Mouse (Mus musculus) myocyte (in vitro differentiated cells): ENCODE measurements at regions not wholly inside any gene's neighbourhood (a gene's known extent, or its start where the extent isn't known, plus 50 kb on each side); places are given as distances from the start of the nearest gene placed in this dataset.

Source experiments
- H3K27me3 ChIP-seq: one replicate; pipeline ENCODE4 v1.6.1; 2011; ENCODE audit not compliant: control insufficient read depth, insufficient read depth, insufficient read length
- H3K36me3 ChIP-seq: one replicate; pipeline ENCODE4 v1.6.1; 2011; ENCODE audit not compliant: control insufficient read depth, insufficient read depth
- H3K4me2 ChIP-seq: one replicate; pipeline ENCODE4 v1.6.1; 2011; ENCODE audit warnings: low read depth, control low read depth
- H3K4me3 ChIP-seq: one replicate; pipeline ENCODE4 v1.5.1; 2011; ENCODE audit warnings: mild to moderate bottlenecking, control low read depth, moderate library complexity
- H3K79me2 ChIP-seq: one replicate; pipeline ENCODE4 v1.6.1; 2011; ENCODE audit not compliant: control insufficient read depth, insufficient read depth
- H3ac ChIP-seq: one replicate; pipeline ENCODE4 v1.6.1; 2011; ENCODE audit not compliant: control insufficient read depth, insufficient read length
- CEBPB ChIP-seq: IDR thresholded peaks from 2 replicates; pipeline ENCODE4 v1.6.1; 2011; ENCODE audit warnings: mild to moderate bottlenecking, moderate library complexity; ENCODE audit not compliant: poor library complexity, insufficient read depth, severe bottlenecking
- E2F4 ChIP-seq: IDR thresholded peaks from one replicate; pipeline ENCODE4 v1.6.1; 2011; ENCODE audit warnings: mild to moderate bottlenecking, control low read depth, moderate library complexity; ENCODE audit not compliant: insufficient read depth
- MAX ChIP-seq: IDR thresholded peaks from one replicate; pipeline ENCODE4 v1.6.1; 2011; ENCODE audit warnings: low read depth, mild to moderate bottlenecking, control low read depth
- MYOD1 ChIP-seq, 3 experiments: IDR thresholded peaks; one replicate each; pipeline ENCODE4 v1.6.1; 2011; ENCODE audit warnings: control low read depth in 2 of 3, low read depth in 2 of 3, mild to moderate bottlenecking in 2 of 3, moderate library complexity in 1 of 3; ENCODE audit not compliant: insufficient read length in 2 of 3, control insufficient read depth in 1 of 3
- MYOG ChIP-seq, 3 experiments: IDR thresholded peaks; one replicate each; pipeline ENCODE4 v1.6.1; 2011; ENCODE audit warnings: control low read depth in 2 of 3, low read depth in 2 of 3, mild to moderate bottlenecking in 2 of 3; ENCODE audit not compliant: insufficient read length in 2 of 3, control insufficient read depth in 1 of 3, insufficient read depth in 1 of 3
- POLR2A ChIP-seq: IDR thresholded peaks from one replicate; pipeline ENCODE4 v1.6.1; 2011; ENCODE audit warnings: low read depth, mild to moderate bottlenecking, control low read depth, moderate library complexity; ENCODE audit not compliant: insufficient read length
- POLR2AphosphoS2 ChIP-seq: IDR thresholded peaks from one replicate; pipeline ENCODE4 v1.6.1; 2011; ENCODE audit warnings: low read depth, control low read depth; ENCODE audit not compliant: insufficient read length
- REST ChIP-seq: IDR thresholded peaks from one replicate; pipeline ENCODE4 v1.6.1; 2011; ENCODE audit warnings: mild to moderate bottlenecking, control low read depth, moderate library complexity; ENCODE audit not compliant: insufficient read depth, insufficient read length
- SRF ChIP-seq: IDR thresholded peaks from one replicate; pipeline ENCODE4 v1.6.1; 2011; ENCODE audit warnings: low read depth; ENCODE audit not compliant: control insufficient read depth, insufficient read length
- TCF12 ChIP-seq: IDR thresholded peaks from one replicate; pipeline ENCODE4 v1.6.1; 2011; ENCODE audit warnings: mild to moderate bottlenecking, control low read depth; ENCODE audit not compliant: poor library complexity, insufficient read depth, severe bottlenecking
- TCF3 ChIP-seq: IDR thresholded peaks from one replicate; pipeline ENCODE4 v1.6.1; 2011; ENCODE audit warnings: low read depth, control low read depth; ENCODE audit not compliant: insufficient read length
- USF1 ChIP-seq: IDR thresholded peaks from one replicate; pipeline ENCODE4 v1.6.1; 2011; ENCODE audit warnings: low read depth, mild to moderate bottlenecking, control low read depth, moderate library complexity

DNA sequence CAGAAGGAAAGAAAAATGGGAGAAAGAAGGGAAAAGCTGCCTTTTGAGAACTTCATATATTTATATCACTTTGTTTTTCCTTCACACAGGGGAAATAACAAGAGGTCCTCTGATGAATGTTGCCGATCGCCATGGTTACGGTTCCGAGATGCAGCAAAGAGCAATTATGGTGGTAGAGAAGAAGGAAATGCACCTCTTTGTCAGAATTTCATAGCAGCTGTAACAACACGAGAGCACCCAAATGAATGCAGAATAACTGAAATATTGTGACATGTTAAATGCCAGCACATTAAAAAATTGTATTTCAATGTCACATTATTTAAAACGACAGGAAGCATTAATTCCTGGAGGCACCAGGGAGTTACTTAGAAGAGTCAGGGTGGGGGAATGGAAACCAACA, 279.4 kb downstream of the Mctp2 start:
- no peaks in the 10 kb centered on the region for H3K36me3 ChIP-seq
- H3K27me3 ChIP-seq: no peaks in the 10 kb centered on the region
- no peak overlapping the region for H3ac ChIP-seq
- H3K4me2 ChIP-seq: no peak overlapping the region
- H3K79me2 ChIP-seq: no peaks in the 10 kb centered on the region
- H3K4me3 ChIP-seq: no peak overlapping the region
- no peak for TF ChIP-seq MAX
- no peak for TF ChIP-seq MYOG (IDR thresholded peaks at IDR 0.05; ENCODE audit: control insufficient read depth in 1 of 3, insufficient read depth in 1 of 3, insufficient read length in 2 of 3, low read depth in 2 of 3)
- TF ChIP-seq E2F4: no peak
- no peak for TF ChIP-seq POLR2AphosphoS2
- TF ChIP-seq TCF12: no peak
- TF ChIP-seq POLR2A: no peak
- TF ChIP-seq USF1: no peak
- TF ChIP-seq REST: no peak
- no peak for TF ChIP-seq MYOD1 (IDR thresholded peaks at IDR 0.05; ENCODE audit: control insufficient read depth in 1 of 3, insufficient read length in 2 of 3, low read depth in 2 of 3)
- no peak for TF ChIP-seq SRF
- no peak for TF ChIP-seq CEBPB
- no peak for TF ChIP-seq TCF3

DNA sequence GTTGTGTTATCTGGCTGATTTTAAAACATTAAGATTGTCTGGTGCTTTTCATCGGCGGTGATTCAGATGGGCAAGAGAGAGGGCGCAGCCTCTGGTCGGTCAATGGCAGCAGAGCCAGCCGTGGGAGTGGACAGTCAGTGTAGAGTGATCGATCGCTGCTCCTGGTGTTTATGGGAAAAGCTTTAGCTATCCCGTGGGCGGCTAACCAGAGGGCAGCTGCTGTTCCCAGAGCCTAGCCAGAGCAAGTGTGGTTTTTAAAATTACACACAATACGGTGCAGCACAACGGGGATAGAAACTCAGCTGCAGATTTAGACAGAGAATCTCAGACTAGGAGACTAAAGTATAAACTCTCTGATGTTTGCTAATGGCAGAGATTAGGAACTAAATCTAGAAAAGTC, 297.3 kb downstream of the Mctp2 start:
- H3K27me3 ChIP-seq: no peaks in the 10 kb centered on the region
- no peaks in the 10 kb centered on the region for H3K79me2 ChIP-seq
- H3K4me3 ChIP-seq: no peak overlapping the region
- H3K4me2 ChIP-seq: peak overlapping the region; percentile 39
- no peaks in the 10 kb centered on the region for H3K36me3 ChIP-seq
- TF ChIP-seq MYOG (IDR thresholded peaks at IDR 0.05; ENCODE audit: control insufficient read depth in 1 of 3, insufficient read depth in 1 of 3, insufficient read length in 2 of 3, low read depth in 2 of 3) (peak in 1 of 3 experiments; percentile 54), MYOD1 (IDR thresholded peaks at IDR 0.05; ENCODE audit: control insufficient read depth in 1 of 3, insufficient read length in 2 of 3, low read depth in 2 of 3) (peak in 2 of 3 experiments; percentile 79 to 81), CEBPB (no peak), USF1 (no peak)
- H3ac ChIP-seq: no peak overlapping the region

DNA sequence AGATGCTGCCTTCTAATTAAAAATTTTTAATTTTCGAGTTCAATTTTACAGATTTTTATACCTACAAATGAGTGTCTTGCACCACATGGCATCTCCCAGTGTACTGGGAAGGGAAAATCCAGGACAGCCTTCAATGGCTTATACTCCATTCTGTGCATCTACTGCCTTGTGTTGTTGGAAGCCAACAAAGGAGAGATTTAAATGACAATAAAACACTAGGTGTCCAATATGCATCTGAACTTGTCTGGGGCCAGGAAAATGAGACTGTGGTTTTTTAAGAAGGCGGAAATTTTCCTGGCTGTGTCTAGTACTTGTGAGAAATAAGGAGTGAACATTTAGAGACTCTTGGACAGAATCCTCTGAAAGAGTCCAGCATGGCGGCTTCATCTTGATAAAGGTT, 302.1 kb downstream of the Mctp2 start:
- Histone ChIP-seq H3ac (no peak overlapping the region), H3K4me3 (no peak overlapping the region), H3K4me2 (no peak overlapping the region), H3K79me2 (no peaks in the 10 kb centered on the region), H3K36me3 (no peaks in the 10 kb centered on the region), H3K27me3 (no peaks in the 10 kb centered on the region)
- TF ChIP-seq CEBPB: no peak
- TF ChIP-seq E2F4: no peak
- TF ChIP-seq USF1: no peak
- TF ChIP-seq SRF: no peak
- no peak for TF ChIP-seq POLR2A
- no peak for TF ChIP-seq REST
- no peak for TF ChIP-seq MYOD1 (IDR thresholded peaks at IDR 0.05; ENCODE audit: control insufficient read depth in 1 of 3, insufficient read length in 2 of 3, low read depth in 2 of 3)
- no peak for TF ChIP-seq TCF12
- no peak for TF ChIP-seq POLR2AphosphoS2
- TF ChIP-seq MAX: no peak
- no peak for TF ChIP-seq MYOG (IDR thresholded peaks at IDR 0.05; ENCODE audit: control insufficient read depth in 1 of 3, insufficient read depth in 1 of 3, insufficient read length in 2 of 3, low read depth in 2 of 3)
- no peak for TF ChIP-seq TCF3

DNA sequence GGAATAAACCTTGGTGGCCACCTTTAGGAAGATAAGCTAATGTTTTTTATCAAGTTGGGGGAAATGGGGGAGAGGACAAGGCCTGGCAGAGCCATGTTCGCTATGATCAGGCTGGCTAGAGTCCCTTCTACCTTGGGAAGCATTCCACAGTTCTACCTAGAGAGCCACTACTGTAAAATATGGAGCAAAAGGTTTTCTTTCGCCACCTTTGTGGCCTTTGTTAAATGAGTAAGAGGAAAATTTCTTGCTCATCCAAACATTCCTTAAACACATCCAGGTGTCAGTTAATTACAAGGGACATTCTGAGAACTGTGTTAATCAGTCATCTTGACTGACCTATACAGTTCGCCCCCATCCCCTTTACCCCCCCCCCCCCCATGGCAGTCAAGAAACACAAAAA, 313.9 kb downstream of the Mctp2 start:
- H3K36me3 ChIP-seq: no peaks in the 10 kb centered on the region
- H3K79me2 ChIP-seq: no peaks in the 10 kb centered on the region
- TF ChIP-seq POLR2AphosphoS2: no peak
- no peak for TF ChIP-seq MYOG (IDR thresholded peaks at IDR 0.05; ENCODE audit: control insufficient read depth in 1 of 3, insufficient read depth in 1 of 3, insufficient read length in 2 of 3, low read depth in 2 of 3)
- TF ChIP-seq POLR2A: no peak
- TF ChIP-seq REST: no peak
- TF ChIP-seq TCF12: no peak
- TF ChIP-seq SRF: no peak
- TF ChIP-seq E2F4: no peak
- TF ChIP-seq CEBPB: no peak
- TF ChIP-seq TCF3: no peak
- TF ChIP-seq MAX: no peak
- TF ChIP-seq USF1: no peak
- no peak for TF ChIP-seq MYOD1 (IDR thresholded peaks at IDR 0.05; ENCODE audit: control insufficient read depth in 1 of 3, insufficient read length in 2 of 3, low read depth in 2 of 3)
- no peak overlapping the region for H3K4me2 ChIP-seq
- no peaks in the 10 kb centered on the region for H3K27me3 ChIP-seq
- no peak overlapping the region for H3ac ChIP-seq
- no peak overlapping the region for H3K4me3 ChIP-seq

DNA sequence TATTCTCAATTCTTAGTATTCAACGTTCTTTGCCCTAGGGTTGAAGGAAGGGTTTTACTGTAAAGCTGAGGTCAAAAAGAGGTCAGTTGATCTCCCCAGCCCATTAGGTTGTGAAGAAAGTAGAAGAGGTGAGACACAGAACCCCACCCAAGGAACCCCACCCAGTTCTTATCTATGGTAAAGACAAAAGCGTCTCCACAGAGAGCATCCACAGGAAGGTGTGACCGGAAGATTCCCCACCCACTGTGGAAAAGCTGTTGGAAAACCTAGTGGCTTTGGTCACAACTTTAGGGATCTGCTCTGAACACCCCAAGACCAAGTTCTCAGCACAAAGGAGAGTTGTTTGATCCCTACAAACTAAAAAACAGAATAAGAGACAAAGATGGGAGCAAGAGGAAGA, 314.6 kb downstream of the Mctp2 start:
- no peak overlapping the region for H3K4me3 ChIP-seq
- TF ChIP-seq MYOG (IDR thresholded peaks at IDR 0.05; ENCODE audit: control insufficient read depth in 1 of 3, insufficient read depth in 1 of 3, insufficient read length in 2 of 3, low read depth in 2 of 3) (no peak), SRF (no peak), CEBPB (no peak)
- no peaks in the 10 kb centered on the region for H3K36me3 ChIP-seq
- H3ac ChIP-seq: no peak overlapping the region
- H3K4me2 ChIP-seq: no peak overlapping the region
- H3K79me2 ChIP-seq: no peaks in the 10 kb centered on the region
- H3K27me3 ChIP-seq: no peaks in the 10 kb centered on the region
